Mouse (Mus musculus): ENCODE results near the gene Tspan12. TPM values are rescaled to one million over a fixed set of nuclear protein-coding genes. Genes with fewer than 3 reads are reported as not detected.

Tspan12 gene
- polyA plus RNA-seq, 1 experiment from 2014 or later: 55.0 TPM

DNA sequence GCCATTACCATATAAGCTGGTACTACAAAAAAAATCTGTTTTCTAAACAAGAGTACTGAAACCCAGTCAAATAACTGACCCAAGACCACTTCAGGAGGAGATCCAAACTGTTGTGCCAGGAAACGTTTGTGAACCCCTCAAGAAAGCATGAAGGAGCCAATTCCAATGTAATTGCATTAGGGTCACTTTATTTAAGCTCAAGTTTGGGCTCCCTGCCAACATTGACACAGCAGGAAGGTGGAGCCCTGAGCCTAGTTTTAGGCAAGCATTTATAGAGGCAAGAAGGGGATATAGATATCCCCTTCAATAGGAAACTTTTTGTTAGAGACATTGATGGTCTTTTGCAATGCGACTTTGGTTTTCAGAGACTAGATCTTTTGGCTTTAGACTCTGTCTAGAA lies 111.7 kb downstream of the Tspan12 start:
- no peaks in the 10 kb centered on the region for H3K27me3 ChIP-seq
- no peaks in the 10 kb centered on the region for H3K4me1 ChIP-seq
- no peaks in the 10 kb centered on the region for H3K36me3 ChIP-seq
- no peak overlapping the region for H3K4me3 ChIP-seq
- H3K27ac ChIP-seq: no peak overlapping the region
- no peaks in the 10 kb centered on the region for H3K9me3 ChIP-seq (replicated peaks)
- 66% methylated on average over 2 of the region's 2 CpGs for WGBS
- H3K4me2 ChIP-seq (replicated peaks): no peak overlapping the region
- ATAC-seq (ENCODE audit: low FRiP score): no peak
- H3K9ac ChIP-seq: no peak overlapping the region

DNA sequence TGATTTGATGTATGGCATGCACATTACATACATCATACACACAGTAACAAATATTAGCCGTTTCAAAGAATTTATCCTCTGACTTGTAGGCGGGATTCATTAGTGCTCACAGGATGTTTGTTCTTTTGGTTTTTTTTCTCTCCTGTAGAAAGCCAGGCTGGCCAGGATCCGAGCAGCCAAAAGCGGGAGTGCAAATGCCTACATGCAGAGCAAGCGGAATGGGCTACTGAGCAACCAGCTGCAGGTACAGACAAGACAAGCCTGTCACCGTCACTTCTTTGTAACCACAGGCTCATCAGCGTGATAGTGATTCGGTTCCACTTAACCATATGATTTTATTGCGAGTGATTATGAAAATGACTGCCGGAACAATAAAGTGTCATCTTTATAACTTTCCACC lies 130.1 kb downstream of the Tspan12 start:
- no peak for ATAC-seq (ENCODE audit: low FRiP score)
- Histone ChIP-seq H3K27me3 (no peaks in the 10 kb centered on the region), H3K4me3 (no peak overlapping the region), H3K4me1 (no peaks in the 10 kb centered on the region), H3K9ac (no peak overlapping the region), H3K9me3 (replicated peaks) (no peaks in the 10 kb centered on the region), H3K4me2 (replicated peaks) (no peak overlapping the region), H3K27ac (no peak overlapping the region), H3K36me3 (no peaks in the 10 kb centered on the region)
- 88% methylated on average over 10 of the region's 10 CpGs for WGBS

Other genes with a start within 250 kb of the Tspan12 start
- gene Ing3, start 97.1 kb upstream of the Tspan12 start, polyA plus RNA-seq (2016; fragmentation: Nextera tagmentation; extraction: Ambion mirVana): 49.5 and 52.3 TPM in 2 replicates
- 19.1 and 21.1 TPM in 2 replicates for gene Cped1, start 133.4 kb upstream of the Tspan12 start, polyA plus RNA-seq (2016; fragmentation: Nextera tagmentation; extraction: Ambion mirVana)